Mouse (Mus musculus) lung, adult 2 months (tissue): ENCODE results near the gene Cwc22.

Experiments used
- CTCF ChIP-seq: fragments of 200-500 bp; IDR thresholded peaks from 2 replicates; pipeline ENCODE4 v1.5.1; 2011; ENCODE audit warnings: mild to moderate bottlenecking, low read length, control low read depth; ENCODE audit not compliant: insufficient read depth
- POLR2A ChIP-seq: fragments of 200-500 bp; IDR thresholded peaks from 2 replicates; pipeline ENCODE4 v1.6.1; 2011; ENCODE audit warnings: low read depth, mild to moderate bottlenecking, control low read depth, low read length, borderline replicate concordance; ENCODE audit errors: extremely low read depth

- TF ChIP-seq POLR2A, result no peak
- no peak for TF ChIP-seq CTCF
Measured at GRCm38 (mm10) chr2:77944281-77944680, 1.9 kb downstream of the Cwc22 start.
